Mouse (Mus musculus): ENCODE results near the gene Avpi1. TPM values are rescaled to one million over a fixed set of nuclear protein-coding genes. Genes with fewer than 3 reads are reported as not detected.

Avpi1 gene
- polyA plus RNA-seq, 1 experiment from 2014 or later, result 43.8 TPM

GRCm38 (mm10) chr19:42136126-42136525 lies 7.3 kb upstream of the Avpi1 start:
- Histone ChIP-seq H3K9ac (ENCODE audit: low read depth, low read length) (no peak overlapping the region), H3K27me3 (replicated peaks; ENCODE audit: control insufficient read depth, insufficient read depth, low read length) (no peaks in the 10 kb centered on the region), H3K4me2 (ENCODE audit: low read depth, low read length) (no peak overlapping the region), H3K27ac (ENCODE audit: low read length) (no peak overlapping the region), H3K4me3 (ENCODE audit: low read length) (no peak overlapping the region), H3K36me3 (ENCODE audit: control insufficient read depth, insufficient read depth, low read length) (no peaks in the 10 kb centered on the region), H3K4me1 (ENCODE audit: control insufficient read depth, insufficient read depth, low read length) (no peaks in the 10 kb centered on the region), H3K9me3 (ENCODE audit: control insufficient read depth, low read length) (no peaks in the 10 kb centered on the region)
- 32% methylated on average over 5 of the region's 5 CpGs for WGBS
- no peak for ATAC-seq

DNA sequence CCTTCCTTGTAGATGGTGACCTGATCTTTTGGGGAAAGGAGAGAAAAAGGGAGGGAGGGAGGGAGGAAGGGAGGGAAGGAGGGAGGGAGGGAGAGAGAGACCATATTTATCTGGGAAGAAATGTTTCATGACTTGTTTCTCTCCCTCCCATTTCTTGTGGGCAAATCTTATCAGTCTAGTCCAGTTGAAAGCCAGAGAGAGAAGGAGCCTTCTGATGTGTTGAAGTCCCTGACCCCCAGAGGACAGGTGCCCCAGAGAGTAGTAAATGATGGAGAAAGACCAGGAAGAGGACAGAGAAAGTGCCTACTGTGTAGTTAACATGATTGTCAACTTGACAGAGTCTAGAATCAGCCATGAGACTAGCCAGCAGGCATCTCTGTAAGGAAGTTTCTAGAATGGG lies 6.2 kb upstream of the Avpi1 start:
- Histone ChIP-seq H3K27me3 (replicated peaks; ENCODE audit: control insufficient read depth, insufficient read depth, low read length) (no peaks in the 10 kb centered on the region), H3K27ac (ENCODE audit: low read length) (no peak overlapping the region), H3K4me2 (ENCODE audit: low read depth, low read length) (no peak overlapping the region), H3K9me3 (ENCODE audit: control insufficient read depth, low read length) (no peaks in the 10 kb centered on the region), H3K9ac (ENCODE audit: low read depth, low read length) (no peak overlapping the region), H3K36me3 (ENCODE audit: control insufficient read depth, insufficient read depth, low read length) (no peaks in the 10 kb centered on the region), H3K4me3 (ENCODE audit: low read length) (no peak overlapping the region), H3K4me1 (ENCODE audit: control insufficient read depth, insufficient read depth, low read length) (no peaks in the 10 kb centered on the region)
- no peak for ATAC-seq

- H3K9me3 ChIP-seq (ENCODE audit: control insufficient read depth, low read length), result no peaks in the 10 kb centered on the region
- no peaks in the 10 kb centered on the region for H3K27me3 ChIP-seq (replicated peaks; ENCODE audit: control insufficient read depth, insufficient read depth, low read length)
- peaks cover 18% of the 10 kb centered on the region for H3K4me1 ChIP-seq (ENCODE audit: control insufficient read depth, insufficient read depth, low read length)
- 61% methylated on average over 5 of the region's 5 CpGs for WGBS
- no peak overlapping the region for H3K27ac ChIP-seq (ENCODE audit: low read length)
- no peak overlapping the region for H3K9ac ChIP-seq (ENCODE audit: low read depth, low read length)
- ATAC-seq, result no peak
- H3K4me3 ChIP-seq (ENCODE audit: low read length), result no peak overlapping the region
- H3K4me2 ChIP-seq (ENCODE audit: low read depth, low read length), result no peak overlapping the region
- no peaks in the 10 kb centered on the region for H3K36me3 ChIP-seq (ENCODE audit: control insufficient read depth, insufficient read depth, low read length)
Measured at GRCm38 (mm10) chr19:42131101-42131500, 2.2 kb upstream of the Avpi1 start.

DNA sequence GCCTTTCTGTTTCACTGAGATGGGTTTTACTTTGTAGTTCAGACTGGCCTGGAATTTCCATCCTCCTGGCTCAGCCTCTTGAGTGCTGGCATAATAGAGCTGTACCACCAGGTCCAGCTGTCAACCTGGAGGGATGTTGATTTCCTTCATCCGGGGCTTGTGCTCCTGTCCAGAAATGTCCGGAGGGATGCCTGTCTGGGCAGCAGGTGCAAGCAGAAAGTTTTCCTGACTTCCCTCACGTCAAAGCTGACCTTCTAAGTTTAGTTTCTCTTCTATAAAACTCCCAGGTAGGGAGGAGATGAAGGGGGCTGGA lies 1.4 kb upstream of the Avpi1 start:
- Histone ChIP-seq H3K4me2 (ENCODE audit: low read depth, low read length) (no peak overlapping the region), H3K4me3 (ENCODE audit: low read length) (no peak overlapping the region), H3K9me3 (ENCODE audit: control insufficient read depth, low read length) (no peaks in the 10 kb centered on the region), H3K9ac (ENCODE audit: low read depth, low read length) (no peak overlapping the region), H3K27ac (ENCODE audit: low read length) (no peak overlapping the region), H3K27me3 (replicated peaks; ENCODE audit: control insufficient read depth, insufficient read depth, low read length) (no peaks in the 10 kb centered on the region), H3K4me1 (ENCODE audit: control insufficient read depth, insufficient read depth, low read length) (peaks cover 18% of the 10 kb centered on the region), H3K36me3 (ENCODE audit: control insufficient read depth, insufficient read depth, low read length) (no peaks in the 10 kb centered on the region)
- WGBS, result 62% methylated on average over 3 of the region's 3 CpGs
- ATAC-seq, result no peak

- ATAC-seq, result no peak
- Histone ChIP-seq H3K4me1 (ENCODE audit: control insufficient read depth, insufficient read depth, low read length) (peaks cover 20% of the 10 kb centered on the region), H3K27ac (ENCODE audit: low read length) (peak overlapping the region; percentile 81), H3K9me3 (ENCODE audit: control insufficient read depth, low read length) (no peaks in the 10 kb centered on the region), H3K36me3 (ENCODE audit: control insufficient read depth, insufficient read depth, low read length) (no peaks in the 10 kb centered on the region), H3K4me2 (ENCODE audit: low read depth, low read length) (peak overlapping the region; percentile 98), H3K4me3 (ENCODE audit: low read length) (peak overlapping the region; percentile 62), H3K27me3 (replicated peaks; ENCODE audit: control insufficient read depth, insufficient read depth, low read length) (no peaks in the 10 kb centered on the region), H3K9ac (ENCODE audit: low read depth, low read length) (peak overlapping the region; percentile 82)
- 39% methylated on average over 14 of the region's 14 CpGs for WGBS
Measured at GRCm38 (mm10) chr19:42129509-42130293, 842 bp upstream of the Avpi1 start.

DNA sequence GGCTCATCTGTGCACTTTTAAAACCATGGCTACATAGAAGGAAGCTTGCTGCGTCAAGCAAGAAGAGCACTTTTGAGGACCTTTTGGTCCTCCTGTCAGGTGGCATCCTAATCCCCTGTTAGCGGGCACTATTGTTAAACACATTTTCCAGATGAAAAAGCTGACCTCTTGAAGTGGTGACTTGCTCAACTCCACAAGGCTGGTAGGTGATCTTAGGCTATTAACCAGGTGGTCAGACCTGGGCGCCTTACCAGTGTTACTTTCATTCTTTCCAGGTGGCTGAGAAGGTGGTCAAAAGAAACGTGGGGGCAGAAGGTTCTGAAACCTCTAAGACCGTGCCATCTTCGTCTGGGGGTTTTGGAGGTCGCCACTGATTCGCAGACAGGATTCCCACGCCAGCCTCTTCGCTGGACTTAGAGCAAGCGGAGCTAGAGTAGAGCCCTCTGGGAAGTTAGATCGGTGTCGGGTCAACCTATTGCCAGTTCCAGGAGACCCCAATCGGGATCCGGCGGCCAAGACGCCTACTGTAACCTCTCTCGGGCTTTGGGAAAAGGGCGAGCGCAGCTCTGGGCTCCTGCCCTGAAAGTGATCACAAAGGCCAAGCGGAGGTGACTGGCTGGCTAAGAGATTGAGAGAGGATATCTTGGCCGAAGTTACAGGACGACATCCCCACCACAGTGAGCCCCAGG lies 663 bp downstream of the Avpi1 start:
- Histone ChIP-seq H3K4me2 (ENCODE audit: low read depth, low read length) (peak overlapping the region; percentile 98), H3K27ac (ENCODE audit: low read length) (peak overlapping the region; percentile 88), H3K27me3 (replicated peaks; ENCODE audit: control insufficient read depth, insufficient read depth, low read length) (no peaks in the 10 kb centered on the region), H3K4me1 (ENCODE audit: control insufficient read depth, insufficient read depth, low read length) (peaks cover 24% of the 10 kb centered on the region), H3K4me3 (ENCODE audit: low read length) (peak overlapping the region; percentile 62), H3K36me3 (ENCODE audit: control insufficient read depth, insufficient read depth, low read length) (0 out of 2 replicates have a peak, but pooled peaks cover 3% of the 10 kb centered on the region), H3K9ac (ENCODE audit: low read depth, low read length) (peak overlapping the region; percentile 82), H3K9me3 (ENCODE audit: control insufficient read depth, low read length) (no peaks in the 10 kb centered on the region)
- no peak; the same call in 1 of the 2 replicates for ATAC-seq
- 5% methylated on average over 23 of the region's 23 CpGs for WGBS

GRCm38 (mm10) chr19:42127024-42127423 lies 1.8 kb downstream of the Avpi1 start:
- 64% methylated on average over 5 of the region's 5 CpGs for WGBS
- peaks cover 24% of the 10 kb centered on the region for H3K4me1 ChIP-seq (ENCODE audit: control insufficient read depth, insufficient read depth, low read length)
- no peak overlapping the region for H3K27ac ChIP-seq (ENCODE audit: low read length)
- H3K4me3 ChIP-seq (ENCODE audit: low read length), result no peak overlapping the region
- H3K9ac ChIP-seq (ENCODE audit: low read depth, low read length), result no peak overlapping the region
- ATAC-seq, result no peak
- H3K27me3 ChIP-seq (replicated peaks; ENCODE audit: control insufficient read depth, insufficient read depth, low read length), result no peaks in the 10 kb centered on the region
- H3K36me3 ChIP-seq (ENCODE audit: control insufficient read depth, insufficient read depth, low read length), result 0 out of 2 replicates have a peak, but pooled peaks cover 3% of the 10 kb centered on the region
- no peaks in the 10 kb centered on the region for H3K9me3 ChIP-seq (ENCODE audit: control insufficient read depth, low read length)
- H3K4me2 ChIP-seq (ENCODE audit: low read depth, low read length), result no peak overlapping the region

DNA sequence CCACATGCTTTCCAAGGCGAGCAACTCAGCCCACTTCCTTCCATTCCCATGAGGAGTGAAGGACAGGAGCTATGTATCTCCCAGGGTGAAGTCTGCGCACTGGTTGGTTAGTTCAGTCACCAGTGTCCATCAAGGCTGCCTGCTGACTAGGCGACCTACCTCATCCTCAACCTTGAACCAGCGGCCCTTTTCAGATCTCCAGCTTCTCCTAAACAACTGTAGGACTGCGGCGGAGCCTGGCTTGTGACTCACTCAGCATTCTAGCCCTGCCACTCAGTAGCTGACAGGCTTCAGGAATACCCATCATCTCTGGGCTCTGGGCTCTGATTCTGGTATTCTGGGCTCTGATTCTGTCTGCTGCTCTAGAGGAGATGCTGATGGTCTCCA lies 2.6 kb downstream of the Avpi1 start:
- no peaks in the 10 kb centered on the region for H3K27me3 ChIP-seq (replicated peaks; ENCODE audit: control insufficient read depth, insufficient read depth, low read length)
- no peak overlapping the region for H3K4me3 ChIP-seq (ENCODE audit: low read length)
- 0 out of 2 replicates have a peak, but pooled peaks cover 3% of the 10 kb centered on the region for H3K36me3 ChIP-seq (ENCODE audit: control insufficient read depth, insufficient read depth, low read length)
- H3K9ac ChIP-seq (ENCODE audit: low read depth, low read length), result no peak overlapping the region
- ATAC-seq, result no peak
- H3K4me1 ChIP-seq (ENCODE audit: control insufficient read depth, insufficient read depth, low read length), result peaks cover 24% of the 10 kb centered on the region
- H3K9me3 ChIP-seq (ENCODE audit: control insufficient read depth, low read length), result no peaks in the 10 kb centered on the region
- WGBS, result 85% methylated on average over 6 of the region's 6 CpGs
- no peak overlapping the region for H3K27ac ChIP-seq (ENCODE audit: low read length)
- no peak overlapping the region for H3K4me2 ChIP-seq (ENCODE audit: low read depth, low read length)

GRCm38 (mm10) chr19:42125501-42126218 lies 3.2 kb downstream of the Avpi1 start:
- H3K27me3 ChIP-seq (replicated peaks; ENCODE audit: control insufficient read depth, insufficient read depth, low read length), result no peaks in the 10 kb centered on the region
- H3K27ac ChIP-seq (ENCODE audit: low read length), result no peak overlapping the region
- H3K4me1 ChIP-seq (ENCODE audit: control insufficient read depth, insufficient read depth, low read length), result peaks cover 24% of the 10 kb centered on the region
- no peak overlapping the region for H3K9ac ChIP-seq (ENCODE audit: low read depth, low read length)
- no peak overlapping the region for H3K4me3 ChIP-seq (ENCODE audit: low read length)
- WGBS, result 79% methylated on average over 11 of the region's 11 CpGs
- 0 out of 2 replicates have a peak, but pooled peaks cover 3% of the 10 kb centered on the region for H3K36me3 ChIP-seq (ENCODE audit: control insufficient read depth, insufficient read depth, low read length)
- ATAC-seq, result no peak
- no peak overlapping the region for H3K4me2 ChIP-seq (ENCODE audit: low read depth, low read length)
- H3K9me3 ChIP-seq (ENCODE audit: control insufficient read depth, low read length), result no peaks in the 10 kb centered on the region

Measured in intestine, embryonic 16.5 days (tissue).